Mouse (Mus musculus) cortical plate, adult 2 months (tissue): ENCODE results near the gene Mnd1.

Experiments
- CTCF ChIP-seq: fragments of 200-500 bp; IDR thresholded peaks from 2 replicates; pipeline ENCODE4 v1.5.1; 2011; ENCODE audit warnings: mild to moderate bottlenecking, control low read depth, low read length; ENCODE audit not compliant: insufficient read depth; ENCODE audit errors: extremely low read depth
- POLR2A ChIP-seq: fragments of 200-500 bp; IDR thresholded peaks from 2 replicates; pipeline ENCODE4 v1.6.1; 2011; ENCODE audit warnings: mild to moderate bottlenecking, low read length, control low read depth; ENCODE audit not compliant: insufficient read depth; ENCODE audit errors: extremely low read depth

DNA sequence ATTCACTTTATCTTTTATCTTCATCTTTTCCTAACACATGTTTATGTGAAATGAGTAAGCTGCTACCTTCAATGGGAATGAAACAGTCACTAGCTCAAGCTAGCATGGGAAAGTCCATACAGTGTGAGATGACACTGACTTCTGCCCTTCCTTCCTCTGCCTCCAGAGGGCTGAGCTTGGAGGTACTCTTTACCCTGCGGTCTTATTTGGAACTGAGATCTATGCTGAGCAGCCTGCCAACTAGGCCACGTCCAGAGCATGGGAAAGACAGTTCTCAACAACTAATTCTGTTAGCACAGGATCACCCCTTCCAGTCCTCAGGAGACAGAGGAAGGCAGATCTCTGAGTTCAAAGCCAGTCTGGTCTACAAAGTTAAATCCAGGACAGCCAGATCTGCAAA lies 64.6 kb downstream of the Mnd1 start:
- TF ChIP-seq POLR2A (no peak), CTCF (no peak)
